Comparison of ENCODE assay signal across 10 mouse cellular contexts in genomic region chr13:34874736-34875135, GRCm38 (mm10). TPM values are rescaled to one million over a fixed set of nuclear protein-coding genes. Genes with fewer than 3 reads are reported as not detected.
DNase-seq lines count a peak whose midpoint lies in the region; ATAC-seq and TF ChIP-seq lines count a peak whose summit lies in the region.
"Not testable (repeated sequence)": the region's sequence is repeated elsewhere in the genome, so short reads cannot be mapped to it uniquely, and the experiment has no call there.
"Had no signal": no experiment of that assay in that cellular context is flagged by ENCODE, and none has a peak within 500 bp of the region (broad histone marks: within the 10 kb centered on the region; RNA-seq: fewer than 3 reads in every experiment).

No protein-coding gene starts in this region.

- peak overlapping the region; percentile 96 for H3K4me3 ChIP-seq in G1E (ENCODE audit: low read depth, low read length)
- peak overlapping the region; percentile 71 for H3K4me3 ChIP-seq in cortical plate, adult 2 months (ENCODE audit: insufficient read depth, low read length)
- H3K4me3 ChIP-seq in hindbrain, postnatal 0 days (ENCODE audit: low read length) = peak overlapping the region; percentile 88
- H3K4me3 ChIP-seq in liver, embryonic 15.5 days (replicated peaks) = peak overlapping the region; percentile 82
- H3K4me3 ChIP-seq in midbrain, postnatal 0 days (ENCODE audit: low read depth, low read length) = peak overlapping the region; percentile 63
- peak overlapping the region; percentile 98 for H3K4me3 ChIP-seq in stomach, embryonic 14.5 days (ENCODE audit: low read depth, low read length)

- not testable (repeated sequence) for H3K9me3 ChIP-seq in G1E (replicated peaks); hindbrain, postnatal 0 days (ENCODE audit: low read length); liver, embryonic 15.5 days (replicated peaks); midbrain, postnatal 0 days (ENCODE audit: low read length); stomach, embryonic 14.5 days (ENCODE audit: control insufficient read depth, low read depth, low read length)

- TF ChIP-seq CTCF in G1E (IDR thresholded peaks at IDR 0.05; ENCODE audit: low read depth, low read length); cortical plate, adult 2 months (IDR thresholded peaks at IDR 0.05; ENCODE audit: extremely low read depth, insufficient read depth, low read length); hindbrain, postnatal 0 days (IDR thresholded peaks at IDR 0.05; ENCODE audit: low read depth); midbrain, postnatal 0 days (IDR thresholded peaks at IDR 0.05): not testable (repeated sequence)

- not testable (repeated sequence) for DNase-seq in G1E (ENCODE audit: low spot score); hindbrain, postnatal 0 days (ENCODE audit: low spot score); midbrain, postnatal 0 days (ENCODE audit: low spot score)
- peak; percentile 4 to 57 for DNase-seq in heart, adult 18-20 months
- DNase-seq in layer of hippocampus, adult 9-10 months (ENCODE audit: low spot score) = peak; percentile 10

- not testable (repeated sequence) for TF ChIP-seq POLR2A in cortical plate, adult 2 months (IDR thresholded peaks at IDR 0.05; ENCODE audit: extremely low read depth, insufficient read depth, low read length)

- not testable (repeated sequence) for ATAC-seq in G1E (ENCODE audit: extremely low read depth, insufficient number of reproducible peaks, low FRiP score, poor library complexity, severe bottlenecking); hindbrain, postnatal 0 days; liver, embryonic 15.5 days (ENCODE audit: insufficient read depth); stomach, embryonic 14.5 days (ENCODE audit: insufficient number of reproducible peaks, insufficient read depth, low FRiP score, low read depth)
- 0 out of 2 replicates have a peak, but pooled peaks have one; percentile 24 for ATAC-seq in midbrain, postnatal 0 days (ENCODE audit: low FRiP score)

- peak overlapping the region; percentile 86 for H3K4me2 ChIP-seq in hindbrain, postnatal 0 days (ENCODE audit: low read depth, low read length)
- peak overlapping the region; percentile 86 for H3K4me2 ChIP-seq in liver, embryonic 15.5 days
- H3K4me2 ChIP-seq in midbrain, postnatal 0 days (ENCODE audit: low read depth, low read length, poor library complexity, severe bottlenecking) = peak overlapping the region; percentile 71
- H3K4me2 ChIP-seq in stomach, embryonic 14.5 days (replicated peaks; ENCODE audit: low read depth, low read length) = peak overlapping the region; percentile 61

- peaks cover 26% of the 10 kb centered on the region for H3K4me1 ChIP-seq in G1E (ENCODE audit: insufficient read depth, low read depth, low read length)
- not testable (repeated sequence) for H3K4me1 ChIP-seq in cortical plate, adult 2 months (ENCODE audit: control insufficient read depth, insufficient read depth, low read length); hindbrain, postnatal 0 days (ENCODE audit: insufficient read depth, low read length)
- H3K4me1 ChIP-seq in liver, embryonic 15.5 days (replicated peaks) = peaks cover 45% of the 10 kb centered on the region
- H3K4me1 ChIP-seq in midbrain, postnatal 0 days (ENCODE audit: insufficient read depth, low read length) = peaks cover 13% of the 10 kb centered on the region; the same call in 1 of the 2 replicates
- H3K4me1 ChIP-seq in stomach, embryonic 14.5 days (ENCODE audit: control insufficient read depth, insufficient read depth, low read length) = peaks cover 14% of the 10 kb centered on the region

- peaks cover 14% of the 10 kb centered on the region for H3K36me3 ChIP-seq in G1E (replicated peaks)
- H3K36me3 ChIP-seq in hindbrain, postnatal 0 days (ENCODE audit: insufficient read depth, low read length); liver, embryonic 15.5 days (replicated peaks); midbrain, postnatal 0 days (ENCODE audit: insufficient read depth, low read length); stomach, embryonic 14.5 days (ENCODE audit: control insufficient read depth, insufficient read depth, low read length): not testable (repeated sequence)

- H3K27ac ChIP-seq in cortical plate, adult 2 months (ENCODE audit: insufficient read depth, low read length) = not testable (repeated sequence)
- H3K27ac ChIP-seq in hindbrain, postnatal 0 days = peak overlapping the region; percentile 98
- H3K27ac ChIP-seq in liver, embryonic 15.5 days (replicated peaks) = peak overlapping the region; percentile 97
- peak overlapping the region; percentile 91 for H3K27ac ChIP-seq in midbrain, postnatal 0 days (ENCODE audit: low read depth, low read length)
- H3K27ac ChIP-seq in stomach, embryonic 14.5 days (ENCODE audit: low read length) = peak overlapping the region; percentile 99

- WGBS in hindbrain, postnatal 0 days = 17% methylated on average over 13 of the region's 13 CpGs
- 12% methylated on average over 13 of the region's 13 CpGs for WGBS in liver, embryonic 15.5 days (ENCODE audit: insufficient replicate concordance)
- WGBS in midbrain, postnatal 0 days = 24% methylated on average over 13 of the region's 13 CpGs
- 16% methylated on average over 13 of the region's 13 CpGs for WGBS in stomach, embryonic 14.5 days

- H3K27me3 ChIP-seq in G1E (ENCODE audit: insufficient read depth, low read length); hindbrain, postnatal 0 days (ENCODE audit: insufficient read depth, low read length); liver, embryonic 15.5 days; midbrain, postnatal 0 days (ENCODE audit: insufficient read depth, low read length); stomach, embryonic 14.5 days (ENCODE audit: control insufficient read depth, insufficient read depth, low read length): not testable (repeated sequence)

- peak overlapping the region; percentile 74 for H3K9ac ChIP-seq in hindbrain, postnatal 0 days (replicated peaks; ENCODE audit: low read length)
- H3K9ac ChIP-seq in liver, embryonic 15.5 days = peak overlapping the region; percentile 90
- H3K9ac ChIP-seq in midbrain, postnatal 0 days (replicated peaks; ENCODE audit: low read length, poor library complexity, severe bottlenecking) = peak overlapping the region; percentile 80; the same call in 1 of the 2 replicates
- H3K9ac ChIP-seq in stomach, embryonic 14.5 days (replicated peaks; ENCODE audit: low read depth, low read length) = peak overlapping the region; percentile 97; the same call in 1 of the 2 replicates

RNA-seq across cellular contexts. Expression of gene Prpf4b, which starts 0.4 kb away (rescaled TPM):
- 133 and 144 TPM in 2 replicates for total RNA-seq in G1E (2014; fragmentation: Nextera tagmentation)
- total RNA-seq in G1E (2017) = 108 and 136 TPM in 2 replicates
- 23.7 and 36.0 TPM in 2 replicates for polyA plus RNA-seq in G1E (2012)
- polyA plus RNA-seq in cortical plate, adult 2 months (2012; rRNA removed) = 91.6 and 103 TPM in 2 replicates
- total RNA-seq in heart, adult 18-20 months (2021) = 10 to 100 TPM; 26.7 to 30.0 TPM
- total RNA-seq in hindbrain, postnatal 0 days (2014; rRNA removed) = 22.0 and 29.9 TPM in 2 replicates
- 54.4 and 66.9 TPM in 2 replicates for polyA plus RNA-seq in hindbrain, postnatal 0 days (2015; fragmentation: Nextera tagmentation; extraction: Ambion mirVana)
- 25.6 and 28.8 TPM in 2 replicates for polyA plus RNA-seq in liver, embryonic 15.5 days (2015; fragmentation: Nextera tagmentation; extraction: Ambion mirVana)
- total RNA-seq in midbrain, postnatal 0 days (2014; rRNA removed) = 37.5 and 46.5 TPM in 2 replicates
- 54.7 and 65.2 TPM in 2 replicates for polyA plus RNA-seq in midbrain, postnatal 0 days (2015; fragmentation: Nextera tagmentation; extraction: Ambion mirVana)
- polyA plus RNA-seq in stomach, embryonic 14.5 days (2014; fragmentation: Nextera tagmentation; extraction: Ambion mirVana) = 100 and 107 TPM in 2 replicates

RNA-seq across cellular contexts. Expression of gene Fam217a, which starts 49.4 kb away (rescaled TPM):
- total RNA-seq in G1E (2014; fragmentation: Nextera tagmentation) = not detected in 2 replicates
- 0.05 TPM in 1 of 2 replicates, not detected in the other for total RNA-seq in G1E (2017)
- polyA plus RNA-seq in G1E (2012) = not detected in 2 replicates
- polyA plus RNA-seq in cortical plate, adult 2 months (2012; rRNA removed) = 0.68 and 0.88 TPM in 2 replicates
- under 1 TPM; 0.20 to 0.21 TPM for total RNA-seq in heart, adult 18-20 months (2021)
- total RNA-seq in hindbrain, postnatal 0 days (2014; rRNA removed) = 0.16 and 0.32 TPM in 2 replicates
- polyA plus RNA-seq in hindbrain, postnatal 0 days (2015; fragmentation: Nextera tagmentation; extraction: Ambion mirVana) = 1.2 TPM in 2 replicates
- 0.10 and 0.16 TPM in 2 replicates for polyA plus RNA-seq in liver, embryonic 15.5 days (2015; fragmentation: Nextera tagmentation; extraction: Ambion mirVana)
- total RNA-seq in midbrain, postnatal 0 days (2014; rRNA removed) = 0.33 and 0.47 TPM in 2 replicates
- 1.5 and 1.6 TPM in 2 replicates for polyA plus RNA-seq in midbrain, postnatal 0 days (2015; fragmentation: Nextera tagmentation; extraction: Ambion mirVana)
- polyA plus RNA-seq in stomach, embryonic 14.5 days (2014; fragmentation: Nextera tagmentation; extraction: Ambion mirVana) = 0.93 and 1.8 TPM in 2 replicates

RNA-seq across cellular contexts. Expression of gene 4933417A18Rik, which starts 49.5 kb away (rescaled TPM):
- total RNA-seq in G1E (2014; fragmentation: Nextera tagmentation) (not detected in 2 replicates), G1E (2017) (not detected in 2 replicates)
- polyA plus RNA-seq in G1E (2012) = not detected in 2 replicates
- polyA plus RNA-seq in cortical plate, adult 2 months (2012; rRNA removed) = not detected in 2 replicates
- total RNA-seq in heart, adult 18-20 months (2021) = not detected
- total RNA-seq in hindbrain, postnatal 0 days (2014; rRNA removed) = not detected in 2 replicates
- not detected in 2 replicates for polyA plus RNA-seq in hindbrain, postnatal 0 days (2015; fragmentation: Nextera tagmentation; extraction: Ambion mirVana)
- polyA plus RNA-seq in liver, embryonic 15.5 days (2015; fragmentation: Nextera tagmentation; extraction: Ambion mirVana) = not detected in 2 replicates
- not detected in 2 replicates for total RNA-seq in midbrain, postnatal 0 days (2014; rRNA removed)
- polyA plus RNA-seq in midbrain, postnatal 0 days (2015; fragmentation: Nextera tagmentation; extraction: Ambion mirVana) = not detected in 2 replicates
- not detected in 2 replicates for polyA plus RNA-seq in stomach, embryonic 14.5 days (2014; fragmentation: Nextera tagmentation; extraction: Ambion mirVana)
- total RNA-seq: adrenal gland, postnatal 25 days had no signal
- polyA plus RNA-seq: CD4-positive, CD25-positive, alpha-beta regulatory T cell, adult 4 months had no signal
